Mouse (Mus musculus) limb, embryonic 13.5 days (tissue): Measurements from ENCODE around the gene Wdr89. TPM values are rescaled to one million over a fixed set of nuclear protein-coding genes. Genes with fewer than 3 reads are reported as not detected.

Experiments used
- ATAC-seq: fragments of 200-750 bp; cut with Nextera tagmentation; 2 replicates; pipeline ENCODE4 v1.8.0; 2017; ENCODE audit warnings: low read depth, moderate number of reproducible peaks, moderate TSS enrichment; ENCODE audit not compliant: low FRiP score
- H3K27ac ChIP-seq: fragments of 300-500 bp; sonication (generic); 2 replicates; pipeline ENCODE4 v1.5.1; 2015; ENCODE audit warnings: inconsistent platforms, mild to moderate bottlenecking, moderate library complexity
- H3K27me3 ChIP-seq: fragments of 300-500 bp; sonication (generic); 2 replicates; pipeline ENCODE4 v1.6.1; 2015; ENCODE audit warnings: mild to moderate bottlenecking, inconsistent platforms
- H3K36me3 ChIP-seq: fragments of 300-500 bp; sonication (generic); 2 replicates; pipeline ENCODE4 v1.6.1; 2015; ENCODE audit warnings: inconsistent platforms, mild to moderate bottlenecking, moderate library complexity
- H3K4me1 ChIP-seq: fragments of 300-500 bp; sonication (generic); 2 replicates; pipeline ENCODE4 v1.6.1; 2015; ENCODE audit warnings: inconsistent platforms
- H3K4me2 ChIP-seq: fragments of 300-500 bp; sonication (generic); replicated peaks from 2 replicates; pipeline ENCODE4 v1.6.1; 2015; ENCODE audit warnings: inconsistent platforms, mild to moderate bottlenecking, moderate library complexity
- H3K4me3 ChIP-seq: fragments of 300-500 bp; sonication (generic); 2 replicates; pipeline ENCODE4 v1.5.1; 2015; ENCODE audit warnings: moderate library complexity, mild to moderate bottlenecking, inconsistent platforms
- H3K9ac ChIP-seq: fragments of 300-500 bp; sonication (generic); 2 replicates; pipeline ENCODE4 v1.6.1; 2015; ENCODE audit warnings: mild to moderate bottlenecking, inconsistent platforms
- H3K9me3 ChIP-seq: fragments of 300-500 bp; sonication (generic); 2 replicates; pipeline ENCODE4 v1.6.1; 2016; ENCODE audit warnings: inconsistent platforms
- WGBS: fragments of 180-500 bp; shearing (Covaris S2); methylation state at CpG from one replicate; pipeline ENCODE4 v1.1.7; 2015; 5-methylcytosine and 5-hydroxymethylcytosine counted together
- polyA plus RNA-seq: library from polyadenylated mRNA; unstranded; fragments of >200 nt; fragmentation: Nextera tagmentation; extraction: Ambion mirVana; gene quantifications from 2 replicates; pipeline ENCODE4 v1.2.1, GENCODE M21; 2015

Gene Wdr89
- polyA plus RNA-seq, 1 experiment from 2014 or later = 11.7 TPM

- 88% methylated on average over 3 of the region's 3 CpGs for WGBS
- Histone ChIP-seq H3K9ac (no peak overlapping the region), H3K4me3 (no peak overlapping the region), H3K9me3 (no peaks in the 10 kb centered on the region), H3K4me2 (no peak overlapping the region), H3K4me1 (no peaks in the 10 kb centered on the region), H3K36me3 (peaks cover 9% of the 10 kb centered on the region; the same call in 1 of the 2 replicates), H3K27me3 (no peaks in the 10 kb centered on the region), H3K27ac (no peak overlapping the region)
- no peak for ATAC-seq
These were observed 32.2 kb downstream of the Wdr89 start for GRCm38 (mm10) chr12:75637103-75637502.

GRCm38 (mm10) chr12:75635771-75636430 lies 33.4 kb downstream of the Wdr89 start:
- Histone ChIP-seq H3K4me3 (no peak overlapping the region), H3K27ac (no peak overlapping the region), H3K27me3 (no peaks in the 10 kb centered on the region), H3K36me3 (peaks cover 14% of the 10 kb centered on the region; the same call in 1 of the 2 replicates), H3K4me2 (no peak overlapping the region), H3K4me1 (no peaks in the 10 kb centered on the region), H3K9me3 (no peaks in the 10 kb centered on the region), H3K9ac (no peak overlapping the region)
- 92% methylated on average over 10 of the region's 10 CpGs for WGBS
- no peak for ATAC-seq

- H3K4me2 ChIP-seq = no peak overlapping the region
- no peaks in the 10 kb centered on the region for H3K9me3 ChIP-seq
- no peak overlapping the region for H3K9ac ChIP-seq
- H3K4me1 ChIP-seq = no peaks in the 10 kb centered on the region
- no peak overlapping the region for H3K4me3 ChIP-seq
- ATAC-seq = no peak
- peaks cover 16% of the 10 kb centered on the region for H3K36me3 ChIP-seq
- no peaks in the 10 kb centered on the region for H3K27me3 ChIP-seq
- no peak overlapping the region for H3K27ac ChIP-seq
- WGBS = 60% methylated on average over 1 of the region's 1 CpGs
These were observed 39.7 kb downstream of the Wdr89 start for GRCm38 (mm10) chr12:75629618-75630017.

DNA sequence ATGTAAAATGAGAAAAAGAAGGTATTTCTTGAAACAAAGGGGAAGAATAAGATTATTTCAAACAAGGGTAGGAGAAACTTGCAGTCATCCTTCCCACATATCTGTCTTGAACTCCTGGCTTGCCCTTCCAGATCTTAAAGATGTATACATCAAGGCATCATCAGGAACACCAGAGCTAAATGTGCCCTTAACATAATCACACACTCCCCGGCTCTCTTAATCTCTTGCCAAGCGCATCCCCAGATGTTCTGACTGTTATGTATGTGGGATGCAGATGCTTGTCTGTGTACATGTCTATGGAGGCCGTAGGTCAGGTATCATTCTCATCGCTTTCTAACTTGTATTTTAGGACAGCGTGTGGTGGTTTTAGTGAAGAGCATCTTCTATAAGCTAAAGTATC lies 46.0 kb downstream of the Wdr89 start:
- no peak for ATAC-seq
- no peak overlapping the region for H3K4me2 ChIP-seq
- peaks cover 14% of the 10 kb centered on the region for H3K9me3 ChIP-seq
- H3K9ac ChIP-seq = no peak overlapping the region
- H3K27ac ChIP-seq = no peak overlapping the region
- 91% methylated on average over 5 of the region's 5 CpGs for WGBS
- no peaks in the 10 kb centered on the region for H3K4me1 ChIP-seq
- H3K4me3 ChIP-seq = no peak overlapping the region
- no peaks in the 10 kb centered on the region for H3K36me3 ChIP-seq
- H3K27me3 ChIP-seq = no peaks in the 10 kb centered on the region

GRCm38 (mm10) chr12:75622835-75623234 lies 46.5 kb downstream of the Wdr89 start:
- no peaks in the 10 kb centered on the region for H3K36me3 ChIP-seq
- no peak overlapping the region for H3K4me3 ChIP-seq
- H3K9ac ChIP-seq = no peak overlapping the region
- no peak overlapping the region for H3K27ac ChIP-seq
- WGBS = 57% methylated on average over 3 of the region's 3 CpGs
- H3K4me1 ChIP-seq = no peaks in the 10 kb centered on the region
- H3K27me3 ChIP-seq = no peaks in the 10 kb centered on the region
- no peak overlapping the region for H3K4me2 ChIP-seq
- H3K9me3 ChIP-seq = peaks cover 14% of the 10 kb centered on the region
- ATAC-seq = no peak

- Histone ChIP-seq H3K4me1 (peaks cover 6% of the 10 kb centered on the region; the same call in 1 of the 2 replicates), H3K4me3 (no peak overlapping the region), H3K36me3 (no peaks in the 10 kb centered on the region), H3K9me3 (peaks cover 11% of the 10 kb centered on the region), H3K9ac (no peak overlapping the region), H3K4me2 (no peak overlapping the region), H3K27me3 (no peaks in the 10 kb centered on the region), H3K27ac (no peak overlapping the region)
- 68% methylated on average over 8 of the region's 8 CpGs for WGBS
- ATAC-seq = no peak
These were observed 52.5 kb downstream of the Wdr89 start for GRCm38 (mm10) chr12:75616841-75617240.

DNA sequence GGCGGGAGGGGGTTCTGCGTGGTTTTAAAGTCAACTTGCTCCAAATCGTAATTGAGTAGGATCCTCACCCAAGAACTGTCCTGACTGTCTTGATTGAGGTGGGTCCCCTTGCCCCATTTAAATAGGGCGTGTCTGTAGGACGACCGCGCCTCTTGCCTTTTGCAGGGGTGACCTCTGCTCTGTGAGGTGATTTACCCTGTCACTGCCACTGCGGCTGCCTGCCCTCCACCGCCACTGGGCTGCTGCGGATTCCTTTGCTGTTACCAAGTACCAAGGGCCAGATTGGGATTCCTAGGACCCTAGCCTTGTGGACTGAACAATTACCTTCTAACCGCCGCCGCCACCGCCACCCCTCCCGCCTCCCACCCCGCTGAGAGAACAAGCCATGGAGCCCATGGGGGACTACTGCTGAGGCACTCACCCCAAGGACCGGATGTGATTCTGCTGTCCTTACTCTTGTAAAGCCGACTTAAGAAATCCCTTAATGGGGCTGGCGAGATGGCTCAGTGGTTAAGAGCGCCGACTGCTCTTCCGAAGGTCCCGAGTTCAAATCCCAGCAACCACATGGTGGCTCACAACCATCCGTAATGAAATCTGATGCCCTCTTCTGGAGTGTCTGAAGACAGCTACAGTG lies 53.1 kb downstream of the Wdr89 start:
- Histone ChIP-seq H3K4me2 (peak overlapping the region; percentile 63), H3K9me3 (peaks cover 7% of the 10 kb centered on the region), H3K9ac (0 out of 2 replicates have a peak overlapping the region, but pooled peaks have one; percentile 31), H3K27ac (no peak overlapping the region), H3K4me3 (peak overlapping the region; percentile 35), H3K27me3 (no peaks in the 10 kb centered on the region), H3K4me1 (peaks cover 6% of the 10 kb centered on the region; the same call in 1 of the 2 replicates), H3K36me3 (no peaks in the 10 kb centered on the region)
- ATAC-seq = no peak
- WGBS = 6% methylated on average over 23 of the region's 24 CpGs

DNA sequence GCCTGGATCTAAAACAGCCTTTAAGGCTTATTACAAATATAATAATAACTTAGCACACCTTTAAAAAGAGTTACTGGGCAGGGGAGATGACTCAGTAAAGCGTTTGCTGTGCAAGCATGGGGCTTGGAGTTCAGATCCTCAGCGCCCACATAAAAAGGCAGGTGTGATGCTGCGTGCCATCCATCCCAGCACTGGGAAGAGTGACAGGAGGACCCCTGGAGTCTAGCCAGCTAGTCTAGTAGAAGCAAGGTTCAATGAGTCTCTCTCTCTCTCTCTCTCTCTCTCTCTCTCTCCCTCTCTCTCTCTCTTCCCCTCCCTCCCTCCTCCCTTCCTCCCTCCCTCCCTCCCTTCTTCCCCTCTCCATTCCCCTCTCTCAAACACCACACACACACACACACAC lies 53.8 kb downstream of the Wdr89 start:
- H3K4me2 ChIP-seq = peak overlapping the region; percentile 63; the same call in 1 of the 2 replicates
- H3K27me3 ChIP-seq = no peaks in the 10 kb centered on the region
- no peaks in the 10 kb centered on the region for H3K9me3 ChIP-seq
- H3K9ac ChIP-seq = no peak overlapping the region
- ATAC-seq = no peak
- H3K36me3 ChIP-seq = no peaks in the 10 kb centered on the region
- H3K4me3 ChIP-seq = no peak overlapping the region
- H3K27ac ChIP-seq = no peak overlapping the region
- 55% methylated on average over 3 of the region's 3 CpGs for WGBS
- peaks cover 6% of the 10 kb centered on the region; the same call in 1 of the 2 replicates for H3K4me1 ChIP-seq

DNA sequence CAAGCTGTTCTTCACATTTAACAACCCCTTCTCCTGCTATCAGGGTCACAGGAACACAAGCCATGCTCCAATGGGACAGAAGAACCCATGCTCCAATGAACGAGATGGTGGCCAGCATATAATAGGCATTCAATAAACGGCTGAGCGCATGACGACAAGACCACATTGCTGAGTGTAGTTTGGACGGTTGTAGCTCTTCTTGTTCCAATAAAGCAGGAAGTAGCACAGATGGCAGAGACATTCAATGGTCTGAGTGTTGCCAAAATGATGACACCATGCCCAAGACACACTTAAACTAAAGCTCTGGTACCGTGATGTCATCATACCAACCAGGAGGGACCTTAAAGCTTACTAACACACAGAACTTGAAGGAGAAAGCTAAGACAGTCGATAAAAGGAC lies 56.6 kb downstream of the Wdr89 start:
- WGBS = 72% methylated on average over 7 of the region's 7 CpGs
- H3K27me3 ChIP-seq = no peaks in the 10 kb centered on the region
- H3K27ac ChIP-seq = no peak overlapping the region
- H3K36me3 ChIP-seq = no peaks in the 10 kb centered on the region
- no peak overlapping the region for H3K4me2 ChIP-seq
- no peaks in the 10 kb centered on the region for H3K9me3 ChIP-seq
- no peak for ATAC-seq
- no peak overlapping the region for H3K9ac ChIP-seq
- H3K4me3 ChIP-seq = no peak overlapping the region
- peaks cover 6% of the 10 kb centered on the region; the same call in 1 of the 2 replicates for H3K4me1 ChIP-seq

DNA sequence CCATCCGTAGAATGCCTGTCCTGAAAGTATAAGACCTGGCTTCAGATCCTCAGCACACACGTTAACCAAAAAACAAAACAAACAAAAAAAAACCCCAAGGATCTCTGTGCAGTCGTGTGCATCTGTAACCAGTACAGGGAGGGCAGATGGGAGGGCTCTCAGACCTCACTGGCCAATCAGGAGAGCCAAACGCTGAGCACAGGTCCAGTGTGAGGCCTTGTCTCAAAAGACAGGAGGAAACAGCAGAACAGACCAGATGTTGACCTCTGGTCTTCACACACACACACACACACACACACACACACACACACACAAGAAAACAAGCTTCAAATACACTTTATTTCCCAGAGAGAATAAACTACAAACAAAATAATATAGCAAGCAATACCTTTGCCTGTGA lies 69.8 kb downstream of the Wdr89 start:
- 17% methylated on average over 4 of the region's 4 CpGs for WGBS
- Histone ChIP-seq H3K4me3 (no peak overlapping the region), H3K27me3 (no peaks in the 10 kb centered on the region), H3K4me1 (peaks cover 1% of the 10 kb centered on the region), H3K9ac (no peak overlapping the region), H3K27ac (no peak overlapping the region), H3K4me2 (no peak overlapping the region), H3K36me3 (no peaks in the 10 kb centered on the region), H3K9me3 (no peaks in the 10 kb centered on the region)
- ATAC-seq = no peak

DNA sequence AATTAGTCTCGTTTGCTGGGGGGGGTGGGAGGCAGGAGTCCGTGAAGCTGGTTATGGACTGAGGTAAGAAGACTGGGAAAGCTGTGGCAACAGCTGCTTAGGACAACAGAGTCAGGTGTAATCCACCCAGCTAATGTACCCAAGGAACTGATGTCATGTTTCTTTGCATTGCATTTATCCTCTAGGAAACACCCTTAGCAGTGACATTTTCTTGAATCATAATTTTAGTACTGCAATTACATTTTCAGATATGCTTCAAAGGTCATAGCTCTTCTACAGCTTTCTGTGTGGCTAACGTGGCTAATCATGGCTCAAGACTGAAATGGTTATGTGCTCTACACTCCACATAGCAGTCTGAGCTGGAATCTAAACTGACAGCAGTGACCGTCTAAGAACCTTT lies 70.3 kb downstream of the Wdr89 start:
- Histone ChIP-seq H3K27me3 (no peaks in the 10 kb centered on the region), H3K4me2 (no peak overlapping the region), H3K9me3 (no peaks in the 10 kb centered on the region), H3K9ac (no peak overlapping the region), H3K4me3 (no peak overlapping the region), H3K36me3 (no peaks in the 10 kb centered on the region), H3K4me1 (peaks cover 6% of the 10 kb centered on the region), H3K27ac (no peak overlapping the region)
- ATAC-seq = no peak
- 67% methylated on average over 4 of the region's 4 CpGs for WGBS

- no peak overlapping the region for H3K4me3 ChIP-seq
- H3K27ac ChIP-seq = no peak overlapping the region
- H3K27me3 ChIP-seq = no peaks in the 10 kb centered on the region
- H3K4me1 ChIP-seq = peaks cover 12% of the 10 kb centered on the region
- H3K36me3 ChIP-seq = peaks cover 5% of the 10 kb centered on the region
- WGBS = 71% methylated on average over 4 of the region's 4 CpGs
- no peak overlapping the region for H3K9ac ChIP-seq
- ATAC-seq = no peak
- no peak overlapping the region for H3K4me2 ChIP-seq
- no peaks in the 10 kb centered on the region for H3K9me3 ChIP-seq
These were observed 71.6 kb downstream of the Wdr89 start for GRCm38 (mm10) chr12:75597707-75598106.
